Mouse (Mus musculus) splenic B cell, adult 2 months (primary cell): ENCODE measurements around the gene Dctn1.
A peak's percentile ranks its signal among the peaks of the same experiment; 100 is the strongest.
"Not testable (repeated sequence)": the region's sequence is repeated elsewhere in the genome, so short reads cannot be mapped to it uniquely, and the experiment has no call there.

Experiments used
- DNase-seq: peaks from one replicate; pipeline ENCODE4 v3.0.0-alpha.2; 2011; ENCODE audit warnings: low read depth, low spot score
- H3K27me3 ChIP-seq: 2 replicates; pipeline ENCODE4 v1.6.1; 2012; ENCODE audit warnings: mild to moderate bottlenecking, low read length, moderate library complexity, mixed read lengths; ENCODE audit not compliant: control insufficient read depth, poor library complexity, insufficient read depth, severe bottlenecking
- H3K36me3 ChIP-seq: 2 replicates; pipeline ENCODE4 v1.6.1; 2012; ENCODE audit warnings: mild to moderate bottlenecking, low read length, moderate library complexity, mixed read lengths; ENCODE audit not compliant: control insufficient read depth, poor library complexity, insufficient read depth, severe bottlenecking

Dctn1 gene

DNA sequence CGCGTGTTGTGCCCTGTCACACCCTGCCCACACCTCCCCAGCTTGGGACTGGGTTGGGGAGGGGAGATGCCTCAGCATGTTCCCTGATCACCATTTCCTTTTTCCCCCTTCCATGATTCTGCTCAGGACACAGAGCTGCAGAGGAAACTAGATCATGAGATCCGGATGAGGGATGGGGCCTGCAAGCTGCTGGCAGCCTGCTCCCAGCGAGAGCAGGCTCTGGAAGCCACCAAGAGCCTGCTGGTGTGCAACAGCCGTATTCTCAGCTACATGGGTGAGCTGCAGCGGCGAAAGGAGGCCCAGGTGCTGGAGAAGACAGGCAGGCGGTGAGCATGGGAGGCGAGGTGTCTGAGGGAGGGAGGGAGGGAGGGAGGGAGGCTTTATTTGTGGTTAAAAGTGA lies 19.9 kb upstream of the Dctn1 start:
- no peaks in the 10 kb centered on the region for H3K36me3 ChIP-seq
- DNase-seq, result no peak
- no peaks in the 10 kb centered on the region for H3K27me3 ChIP-seq

DNA sequence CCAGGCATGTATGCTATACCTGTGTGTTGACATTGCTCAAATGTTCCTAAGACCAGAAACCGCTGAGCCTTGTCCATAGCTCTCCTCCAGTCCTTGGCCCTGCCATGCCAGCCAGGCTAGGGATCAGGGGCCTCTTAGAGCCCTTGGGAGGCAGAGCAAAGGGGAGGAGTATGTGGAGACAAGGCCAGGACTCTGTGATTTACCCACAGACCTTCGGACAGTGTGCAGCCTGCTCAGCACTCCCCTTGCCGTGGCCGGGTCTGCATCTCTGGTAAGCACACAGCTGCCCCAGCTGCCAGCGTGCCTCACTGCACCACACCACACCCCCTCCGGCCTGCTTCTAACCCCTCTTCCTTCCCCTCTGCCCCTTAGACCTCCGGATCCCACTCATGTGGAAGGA lies 18.4 kb upstream of the Dctn1 start:
- H3K27me3 ChIP-seq, result no peaks in the 10 kb centered on the region
- H3K36me3 ChIP-seq, result no peaks in the 10 kb centered on the region
- no peak for DNase-seq

DNA sequence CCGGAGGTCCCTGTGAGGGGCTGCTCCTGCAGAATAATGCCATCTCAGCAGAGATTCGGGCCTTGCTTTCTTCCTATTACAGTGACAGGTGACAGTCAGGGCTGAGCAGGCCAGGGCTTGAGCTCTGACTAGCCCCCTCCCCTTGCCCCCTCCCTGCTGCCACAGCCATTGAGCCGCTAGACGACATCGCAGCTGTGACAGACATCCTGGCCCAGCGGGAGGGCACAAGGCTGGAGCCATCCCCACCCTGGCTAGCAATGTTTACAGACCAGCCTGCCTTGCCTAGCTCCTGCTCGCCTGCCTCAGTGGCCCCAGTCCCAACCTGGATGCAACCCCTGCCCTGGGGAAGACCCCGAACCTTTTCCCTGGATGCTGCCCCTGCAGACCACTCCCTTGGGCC lies 14.0 kb upstream of the Dctn1 start:
- no peak for DNase-seq
- Histone ChIP-seq H3K27me3 (no peaks in the 10 kb centered on the region), H3K36me3 (no peaks in the 10 kb centered on the region)

DNA sequence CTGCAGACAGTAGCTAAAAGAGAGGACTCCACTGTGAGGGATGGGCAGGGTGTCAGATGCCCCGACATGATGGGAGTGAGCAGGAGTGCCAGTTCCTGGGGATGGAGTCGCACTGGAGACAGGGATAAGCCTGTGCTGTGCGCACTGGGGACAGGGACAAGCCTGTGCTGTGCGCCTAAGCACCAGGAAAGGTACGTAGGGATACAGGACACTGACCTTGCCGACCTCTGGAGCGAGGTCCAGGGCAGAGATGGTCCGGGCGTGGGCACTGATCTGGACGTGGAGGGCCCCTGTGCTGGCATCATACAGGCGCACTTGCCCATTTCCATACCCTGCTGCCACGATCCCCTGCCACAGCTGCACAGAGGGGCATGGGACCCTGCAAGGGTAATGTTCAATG lies 12.7 kb upstream of the Dctn1 start:
- DNase-seq, result no peak
- Histone ChIP-seq H3K27me3 (no peaks in the 10 kb centered on the region), H3K36me3 (no peaks in the 10 kb centered on the region)

DNA sequence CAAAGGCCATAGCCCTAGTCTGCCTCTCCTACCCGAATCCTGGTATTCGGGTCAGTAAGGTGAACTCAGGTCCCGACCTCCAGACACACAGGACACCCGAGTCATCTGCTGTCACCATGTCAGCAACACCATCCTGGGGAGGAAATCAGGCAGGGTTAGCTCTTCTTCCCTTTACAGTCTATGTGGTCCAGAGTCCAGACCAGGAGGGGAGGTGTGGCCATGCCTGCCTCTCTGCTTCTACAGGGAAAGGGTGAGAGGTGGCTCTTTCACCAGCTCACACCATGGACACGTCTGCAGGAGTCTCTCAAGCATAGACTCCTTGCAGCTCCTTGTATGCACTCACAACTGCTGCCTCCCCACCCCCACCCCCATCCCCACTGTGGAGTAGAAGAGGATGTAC lies 12.2 kb upstream of the Dctn1 start:
- no peaks in the 10 kb centered on the region for H3K27me3 ChIP-seq
- no peaks in the 10 kb centered on the region for H3K36me3 ChIP-seq
- DNase-seq, result no peak

DNA sequence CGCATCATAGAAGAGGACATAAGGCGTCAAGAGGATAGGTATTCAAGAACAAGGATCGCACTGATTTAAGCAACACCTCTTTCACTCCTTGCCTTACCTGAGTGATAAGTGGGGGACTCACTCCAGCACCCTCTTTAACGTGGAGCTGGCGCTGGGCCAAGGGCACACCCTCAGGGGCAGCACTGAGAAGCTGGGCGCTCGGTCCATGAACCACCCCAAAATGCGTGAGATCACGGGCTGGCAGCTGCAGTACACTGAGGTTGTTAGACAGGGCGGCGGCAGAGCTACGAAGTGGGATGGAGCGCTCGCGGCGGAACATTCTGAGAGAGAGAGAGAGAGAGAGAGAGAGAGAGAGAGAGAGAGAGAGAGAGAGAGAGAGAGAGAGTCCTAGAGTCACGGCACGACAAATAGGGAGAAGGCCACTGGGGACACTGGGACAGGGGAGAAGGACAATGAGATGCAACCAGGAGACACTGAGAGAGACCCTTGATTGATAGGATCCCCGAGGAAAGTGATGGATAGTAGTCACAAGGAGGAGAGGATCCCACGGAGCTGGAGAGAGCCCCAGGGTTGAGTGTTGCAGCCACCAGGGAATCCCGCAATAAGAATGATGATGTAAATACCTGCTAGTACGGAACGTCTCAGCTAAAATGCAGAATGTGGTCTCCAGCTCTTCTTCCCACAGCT lies 10.0 kb upstream of the Dctn1 start:
- DNase-seq, result peak; percentile 23
- H3K36me3 ChIP-seq, result no peaks in the 10 kb centered on the region
- no peaks in the 10 kb centered on the region for H3K27me3 ChIP-seq

DNA sequence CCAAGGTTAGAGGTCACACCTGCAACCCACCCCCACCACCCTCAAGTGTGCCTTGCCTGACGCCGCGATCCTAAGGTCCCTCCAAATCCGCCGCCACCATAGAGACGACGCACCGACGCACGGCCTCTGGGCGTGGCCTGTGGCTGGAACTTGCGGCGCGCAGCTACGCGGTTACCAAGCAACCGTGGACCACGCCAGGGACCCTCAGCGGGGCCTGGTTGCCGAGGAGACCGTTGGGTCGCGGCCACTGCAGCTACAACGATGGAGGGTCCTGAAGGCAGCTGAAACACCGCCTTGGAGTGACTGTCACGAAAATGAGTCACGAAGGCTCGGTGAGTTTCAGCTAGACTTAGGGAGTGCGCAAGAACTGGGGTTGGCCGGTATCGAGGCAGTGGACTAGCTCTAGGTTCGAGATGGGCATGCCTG lies 9.4 kb upstream of the Dctn1 start, which contains the start of the genes Wdr54 and 1700003E16Rik:
Gene Wdr54, minus strand, starts transcription at position 139 of the 426 bp plus-strand sequence.
Gene 1700003E16Rik, plus strand, starts transcription at position 146 of the 426 bp plus-strand sequence.
- Histone ChIP-seq H3K36me3 (no peaks in the 10 kb centered on the region), H3K27me3 (0 out of 2 replicates have a peak, but pooled peaks cover 2% of the 10 kb centered on the region)
- peak; percentile 49 for DNase-seq

DNA sequence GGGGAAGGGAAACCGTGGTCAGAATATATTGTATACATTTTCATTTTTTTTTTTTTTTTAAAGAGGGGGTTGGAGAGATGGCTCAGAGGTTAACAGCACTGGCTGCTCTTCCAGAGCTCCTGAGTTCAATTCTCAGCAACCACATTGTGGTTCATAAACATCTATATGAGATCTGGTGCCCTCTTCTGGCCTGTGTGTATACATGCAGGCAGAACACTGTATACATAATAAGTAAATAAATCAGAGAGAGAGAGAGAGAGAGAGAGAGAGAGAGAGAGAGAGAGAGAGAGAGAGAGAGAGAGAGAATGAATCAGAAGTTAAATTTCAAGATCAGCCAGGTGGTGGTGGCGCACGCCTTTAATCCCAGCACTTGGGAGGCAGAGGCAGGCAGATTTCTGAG lies 6.3 kb upstream of the Dctn1 start:
- peak; percentile 79 for DNase-seq
- H3K36me3 ChIP-seq, H3K27me3 ChIP-seq: not testable (repeated sequence)

DNA sequence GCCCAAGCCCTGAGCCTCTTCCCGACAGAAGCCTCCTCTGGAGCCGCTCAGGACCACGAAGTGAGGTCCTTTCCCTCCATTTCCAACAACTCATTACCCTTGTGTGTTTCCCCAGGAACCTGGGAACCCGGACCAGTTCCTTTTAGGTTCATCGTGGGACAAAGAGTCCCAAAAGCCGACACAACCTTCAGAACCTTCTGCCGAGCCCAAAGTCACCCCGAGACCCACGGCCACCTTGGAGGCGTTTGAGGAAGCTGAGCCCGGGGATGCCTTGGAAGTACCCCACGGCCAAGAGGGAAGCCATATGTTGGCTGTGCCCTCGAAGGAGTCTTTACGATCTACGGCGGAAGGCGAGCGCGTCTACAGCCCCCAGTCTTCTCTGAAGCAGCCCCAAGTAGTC lies 4.3 kb upstream of the Dctn1 start:
- no peak for DNase-seq
- Histone ChIP-seq H3K27me3 (0 out of 2 replicates have a peak, but pooled peaks cover 6% of the 10 kb centered on the region), H3K36me3 (no peaks in the 10 kb centered on the region)

DNA sequence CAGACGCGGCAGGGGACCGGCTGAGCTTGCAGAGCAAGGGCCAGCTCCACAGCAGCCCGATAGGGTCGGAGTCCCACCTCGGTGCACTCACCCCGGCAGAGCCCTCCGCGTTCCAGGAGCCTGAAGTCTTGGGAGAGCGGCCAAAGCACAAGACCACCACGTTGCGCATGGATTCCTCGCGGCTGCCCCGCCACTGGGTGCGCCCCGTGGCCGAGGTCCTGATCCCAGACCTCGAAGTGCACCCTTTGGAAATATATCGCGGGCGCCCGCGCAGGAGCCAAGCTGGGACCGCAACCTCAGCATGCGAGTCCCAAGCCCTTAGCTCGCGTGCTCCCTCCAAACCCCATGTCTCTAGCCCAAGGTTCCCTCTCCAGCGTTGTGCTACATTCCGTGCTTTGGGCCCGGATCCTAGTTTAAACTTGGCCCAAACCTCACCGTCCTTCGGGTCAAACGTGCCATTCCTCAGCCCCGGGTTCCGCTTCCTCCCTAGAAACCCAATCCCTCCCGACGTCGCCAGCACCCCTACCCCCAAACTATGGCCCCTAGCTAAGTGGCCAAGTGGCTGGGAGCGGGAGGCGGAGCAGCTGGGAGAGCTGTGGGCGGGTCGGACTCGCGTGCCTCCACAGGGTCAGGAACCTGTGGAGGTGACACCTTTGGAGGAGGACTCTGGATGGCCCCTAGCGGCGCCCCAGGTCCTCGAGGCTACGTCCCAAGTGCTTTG lies 3.6 kb upstream of the Dctn1 start:
- no peaks in the 10 kb centered on the region for H3K36me3 ChIP-seq
- DNase-seq, result no peak
- 0 out of 2 replicates have a peak, but pooled peaks cover 6% of the 10 kb centered on the region for H3K27me3 ChIP-seq

DNA sequence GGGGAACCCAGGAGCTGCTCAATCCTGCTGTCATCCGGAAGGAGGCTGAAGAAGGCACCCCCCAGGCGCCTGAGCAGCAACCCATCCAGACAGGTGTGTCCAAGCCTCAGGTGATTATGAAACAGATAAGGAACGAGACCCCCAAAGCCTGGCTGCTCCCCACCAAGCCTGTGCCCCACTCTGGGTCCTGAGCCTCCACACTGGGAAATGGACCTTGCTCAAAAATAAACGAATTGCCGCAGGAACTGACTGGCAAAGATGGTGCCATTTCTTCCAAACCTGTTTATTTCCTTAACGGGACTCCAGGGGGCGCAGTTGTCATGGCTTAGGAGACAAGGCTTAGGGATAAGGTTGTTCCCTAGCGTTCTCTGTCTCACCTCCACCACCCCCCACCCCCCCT lies 3.0 kb upstream of the Dctn1 start:
- DNase-seq, result peak; percentile 72
- Histone ChIP-seq H3K36me3 (no peaks in the 10 kb centered on the region), H3K27me3 (0 out of 2 replicates have a peak, but pooled peaks cover 6% of the 10 kb centered on the region)

DNA sequence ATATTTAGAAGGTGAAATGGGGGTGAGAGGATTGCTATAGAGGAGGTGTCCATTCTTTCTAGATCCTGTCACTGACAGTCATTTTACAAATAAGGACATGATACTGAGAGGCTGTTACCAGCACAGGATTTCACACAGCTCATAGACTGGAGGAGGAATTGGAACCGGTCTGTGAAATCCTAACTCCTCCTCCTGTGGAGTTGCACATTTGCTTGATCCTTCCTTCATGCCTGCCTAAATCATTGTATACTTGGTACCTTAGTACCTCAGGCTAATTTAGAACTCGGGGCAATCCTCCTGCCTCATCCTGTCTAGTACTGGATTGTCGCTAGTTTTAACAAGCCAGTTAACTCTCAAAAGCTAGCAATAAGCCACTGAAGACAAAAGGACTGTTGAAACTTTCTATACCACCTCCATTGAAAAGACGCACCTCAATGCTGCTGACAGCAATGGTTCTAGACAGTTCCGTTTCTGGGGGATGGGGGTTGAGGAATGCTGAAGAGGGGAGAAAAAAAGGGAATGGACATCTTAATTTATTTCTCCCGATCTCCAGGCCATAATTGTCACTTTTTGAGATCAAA lies 604 bp upstream of the Dctn1 start:
- no peaks in the 10 kb centered on the region for H3K36me3 ChIP-seq
- no peak for DNase-seq
- 0 out of 2 replicates have a peak, but pooled peaks cover 6% of the 10 kb centered on the region for H3K27me3 ChIP-seq

DNA sequence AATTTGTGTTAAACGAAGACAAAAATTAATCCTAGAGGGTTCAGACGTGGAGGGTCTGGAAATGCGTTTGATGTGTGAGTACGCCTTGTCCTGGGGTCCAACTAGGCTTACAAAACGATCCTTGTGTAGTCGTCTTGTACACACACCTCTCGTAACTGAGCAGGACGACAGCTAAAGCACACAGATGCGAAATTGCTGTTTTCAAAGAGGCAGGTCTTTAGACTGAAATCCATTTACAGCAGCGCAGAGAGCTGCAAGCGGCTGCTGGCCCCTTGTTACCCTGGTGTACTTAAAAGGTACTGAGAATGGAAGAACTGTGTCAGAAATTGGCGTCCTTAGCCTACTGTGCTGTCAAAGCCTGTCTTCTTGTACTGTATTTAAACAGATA lies 517 bp downstream of the Dctn1 start:
- peak; percentile 49 for DNase-seq
- Histone ChIP-seq H3K27me3 (0 out of 2 replicates have a peak, but pooled peaks cover 4% of the 10 kb centered on the region), H3K36me3 (no peaks in the 10 kb centered on the region)

DNA sequence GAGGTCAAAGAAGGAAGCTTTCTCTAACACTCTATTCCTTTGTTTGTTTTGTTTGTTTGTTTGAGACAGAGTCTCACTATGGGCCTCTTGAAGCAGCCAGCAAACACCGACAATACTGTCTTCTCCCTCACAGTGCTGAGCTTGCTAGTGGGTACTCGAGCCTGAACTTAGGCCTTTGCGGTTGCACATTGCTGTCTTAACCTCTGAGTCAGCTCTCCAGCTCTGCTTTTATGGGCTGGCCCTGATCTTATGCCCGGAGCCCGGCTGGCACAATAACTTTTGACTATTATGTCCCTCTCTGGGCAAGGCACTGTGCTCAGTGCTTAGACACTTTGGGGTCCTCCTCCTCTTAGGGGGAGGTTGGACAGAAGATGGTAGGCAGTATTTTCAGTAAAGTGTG lies 4.2 kb downstream of the Dctn1 start:
- Histone ChIP-seq H3K27me3 (no peaks in the 10 kb centered on the region), H3K36me3 (no peaks in the 10 kb centered on the region)
- DNase-seq, result no peak

DNA sequence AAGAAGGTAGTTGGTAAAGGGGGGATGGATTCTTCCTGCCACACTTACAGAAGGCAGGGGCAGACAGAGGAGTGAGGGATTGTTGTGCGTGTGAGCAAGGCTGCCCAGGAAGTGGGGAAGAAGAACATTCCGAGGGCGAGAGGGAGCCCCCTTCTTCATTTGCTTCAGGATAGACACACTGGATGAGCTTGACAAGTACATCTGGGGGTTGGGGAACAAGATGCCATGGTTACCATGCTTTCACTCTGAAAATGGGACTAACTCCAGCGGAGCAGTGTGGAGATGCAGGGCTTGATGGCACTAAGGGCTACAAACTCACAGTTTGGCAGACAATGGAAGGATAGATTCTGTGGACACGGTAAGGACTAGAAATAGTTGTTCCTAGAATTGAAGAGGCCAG lies 5.3 kb downstream of the Dctn1 start:
- DNase-seq, result no peak
- no peaks in the 10 kb centered on the region for H3K36me3 ChIP-seq
- no peaks in the 10 kb centered on the region for H3K27me3 ChIP-seq
